Mouse (Mus musculus): ENCODE data around the gene Gm20388.
"Not testable (repeated sequence)": the region's sequence is repeated elsewhere in the genome, so short reads cannot be mapped to it uniquely, and the experiment has no call there.

Gene Gm20388

DNA sequence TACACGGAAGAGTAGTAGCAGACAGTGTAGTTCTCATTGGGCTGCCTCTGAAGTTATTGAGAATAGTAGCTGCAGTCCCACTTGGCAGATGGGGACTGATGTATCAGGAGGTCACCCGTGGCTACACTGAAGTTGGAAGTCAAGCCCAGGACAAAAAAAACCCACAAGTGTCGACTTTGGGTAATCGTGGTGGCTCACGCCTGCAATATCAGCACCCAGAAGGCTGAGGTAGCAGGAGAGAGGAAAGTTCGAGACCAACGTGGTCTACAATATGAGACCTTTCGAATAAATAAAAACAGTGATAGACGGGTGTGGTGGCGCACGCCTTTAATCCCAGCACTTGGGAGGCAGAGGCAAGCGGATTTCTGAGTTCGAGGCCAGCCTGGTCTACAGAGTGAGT, 1674.1 kb downstream of the Gm20388 start:
- no peak for DNase-seq (ENCODE audit: low read depth, low spot score)

DNA sequence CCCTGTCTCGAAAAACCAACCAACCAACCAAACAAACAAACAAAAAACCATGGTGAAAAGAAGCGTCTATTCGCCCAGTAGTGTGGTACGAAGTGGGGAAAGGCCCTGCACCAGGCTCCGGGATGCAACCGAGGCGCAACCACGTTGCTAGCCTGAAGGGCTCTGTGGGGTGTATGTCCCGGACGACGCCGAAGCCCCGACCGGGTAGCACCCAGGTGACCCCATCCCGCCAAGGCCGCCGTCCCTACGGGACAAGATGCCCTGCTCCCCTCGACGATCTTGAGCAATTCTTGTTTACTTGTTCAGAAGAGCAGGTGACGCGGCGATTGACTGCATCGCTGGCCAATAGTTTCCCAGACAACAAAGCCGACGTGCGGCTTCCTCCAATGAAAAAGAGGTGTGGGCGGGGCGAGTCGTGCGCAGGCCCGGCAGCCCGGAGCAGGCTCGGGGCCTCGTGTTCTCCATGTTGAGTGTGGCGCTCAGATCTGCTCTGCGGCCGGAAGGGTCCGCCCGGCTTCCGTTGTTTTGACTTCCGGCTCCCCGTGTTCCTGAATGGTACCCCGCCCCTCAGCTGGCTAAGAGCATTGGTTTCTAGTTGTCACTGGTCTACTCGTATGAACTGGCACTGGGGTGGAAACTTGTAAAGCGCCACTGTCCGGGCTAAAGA, 1674.7 kb downstream of the Gm20388 start:
- peak; percentile 100 for DNase-seq (ENCODE audit: low read depth, low spot score)

DNA sequence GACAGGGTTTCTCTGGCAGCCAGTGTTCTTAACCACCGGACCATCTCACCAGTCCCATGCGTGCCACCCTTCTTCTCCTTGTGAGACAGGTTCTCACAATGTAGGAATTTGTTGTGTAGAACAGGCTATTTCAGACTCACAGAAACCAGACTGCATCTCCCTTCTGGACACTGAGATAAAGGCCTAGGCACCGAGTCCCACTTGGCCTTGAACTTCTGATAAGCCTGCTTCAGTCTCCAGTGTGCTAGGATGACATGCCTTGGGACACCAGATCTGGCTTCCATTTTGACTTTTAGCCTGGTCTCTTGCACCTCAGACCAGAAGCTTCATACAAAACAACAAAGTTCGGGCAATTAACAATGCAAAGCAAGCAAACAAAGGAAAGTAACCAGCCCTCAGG, 1678.1 kb downstream of the Gm20388 start:
- DNase-seq (ENCODE audit: low read depth, low spot score) = no peak

DNA sequence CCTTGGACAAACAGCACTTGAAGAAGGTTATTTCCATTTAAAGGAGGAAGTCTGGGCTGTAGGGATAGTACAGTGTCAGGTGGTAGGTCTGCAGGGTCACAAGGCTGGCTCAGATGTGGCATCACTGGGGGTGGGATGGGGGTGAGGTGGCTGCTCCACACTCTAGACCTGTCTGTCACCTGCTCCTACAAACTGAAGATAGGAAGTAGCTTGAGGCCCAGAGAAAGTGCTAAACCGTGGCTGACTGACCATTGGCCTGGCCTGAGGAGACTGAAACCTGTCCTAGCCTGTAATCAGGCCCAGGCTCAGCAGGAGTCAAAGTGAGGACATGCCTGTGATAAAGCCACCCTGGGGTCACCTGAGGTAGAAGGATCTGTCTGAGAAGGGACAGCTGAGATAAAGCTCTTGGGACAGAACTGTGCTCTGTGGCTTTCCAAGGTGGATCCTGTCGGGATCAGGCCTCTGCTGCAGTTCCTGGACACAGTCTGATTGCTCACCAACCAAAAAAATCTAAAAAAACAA, 1678.6 kb downstream of the Gm20388 start:
- no peak for DNase-seq (ENCODE audit: low read depth, low spot score)

DNA sequence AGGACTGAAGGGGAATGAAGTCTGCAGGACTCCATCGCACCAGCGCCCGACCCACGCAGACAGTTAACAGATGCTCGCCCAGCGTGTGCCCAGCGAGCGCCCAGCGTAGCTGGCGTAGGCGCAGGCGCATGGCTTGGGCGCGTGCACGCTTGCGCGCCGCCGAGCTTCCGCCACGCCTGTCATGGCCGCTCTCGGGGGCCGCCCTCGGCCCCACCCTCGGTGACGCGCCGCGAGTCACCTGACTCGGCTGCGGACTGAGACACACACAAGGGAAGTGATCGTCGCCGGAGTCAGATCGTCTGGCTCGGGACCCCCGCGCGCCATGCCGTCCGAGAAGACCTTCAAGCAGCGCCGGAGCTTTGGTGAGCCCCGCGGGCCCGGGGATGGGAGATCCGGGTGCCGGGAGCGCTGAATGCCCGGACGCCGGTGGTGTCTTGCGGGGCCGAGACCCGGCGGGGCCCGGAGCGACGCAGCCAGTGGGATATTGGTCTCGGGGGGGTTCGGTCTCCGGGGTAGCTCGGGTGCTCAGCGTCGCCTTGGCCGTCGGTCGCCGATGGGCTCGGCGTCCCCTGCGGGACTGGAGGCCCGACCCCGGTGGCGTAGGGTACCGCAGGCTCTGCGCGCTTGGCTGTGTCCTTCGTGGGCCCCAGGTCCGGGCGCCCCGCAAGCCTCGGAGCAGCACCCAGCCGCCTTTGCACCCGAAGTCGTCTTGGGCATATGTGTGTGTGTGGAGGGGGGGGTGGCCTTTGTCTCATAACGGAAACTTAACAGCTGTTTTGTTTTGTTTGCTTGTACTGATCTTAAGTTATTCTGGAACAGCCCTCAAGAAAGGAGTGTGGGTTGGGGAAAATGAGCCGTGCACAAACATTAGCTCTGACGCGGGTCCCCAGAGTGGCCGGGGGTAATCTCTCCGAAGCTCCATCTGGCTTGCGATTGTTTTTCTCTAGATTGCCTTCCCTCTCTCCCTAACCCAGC, 1679.8 kb downstream of the Gm20388 start, which contains the start of gene Map1lc3b:
TSS of gene Map1lc3b (plus strand) at position 159 of the 975 bp plus-strand sequence.
- DNase-seq (ENCODE audit: low read depth, low spot score) = peak; percentile 98

DNA sequence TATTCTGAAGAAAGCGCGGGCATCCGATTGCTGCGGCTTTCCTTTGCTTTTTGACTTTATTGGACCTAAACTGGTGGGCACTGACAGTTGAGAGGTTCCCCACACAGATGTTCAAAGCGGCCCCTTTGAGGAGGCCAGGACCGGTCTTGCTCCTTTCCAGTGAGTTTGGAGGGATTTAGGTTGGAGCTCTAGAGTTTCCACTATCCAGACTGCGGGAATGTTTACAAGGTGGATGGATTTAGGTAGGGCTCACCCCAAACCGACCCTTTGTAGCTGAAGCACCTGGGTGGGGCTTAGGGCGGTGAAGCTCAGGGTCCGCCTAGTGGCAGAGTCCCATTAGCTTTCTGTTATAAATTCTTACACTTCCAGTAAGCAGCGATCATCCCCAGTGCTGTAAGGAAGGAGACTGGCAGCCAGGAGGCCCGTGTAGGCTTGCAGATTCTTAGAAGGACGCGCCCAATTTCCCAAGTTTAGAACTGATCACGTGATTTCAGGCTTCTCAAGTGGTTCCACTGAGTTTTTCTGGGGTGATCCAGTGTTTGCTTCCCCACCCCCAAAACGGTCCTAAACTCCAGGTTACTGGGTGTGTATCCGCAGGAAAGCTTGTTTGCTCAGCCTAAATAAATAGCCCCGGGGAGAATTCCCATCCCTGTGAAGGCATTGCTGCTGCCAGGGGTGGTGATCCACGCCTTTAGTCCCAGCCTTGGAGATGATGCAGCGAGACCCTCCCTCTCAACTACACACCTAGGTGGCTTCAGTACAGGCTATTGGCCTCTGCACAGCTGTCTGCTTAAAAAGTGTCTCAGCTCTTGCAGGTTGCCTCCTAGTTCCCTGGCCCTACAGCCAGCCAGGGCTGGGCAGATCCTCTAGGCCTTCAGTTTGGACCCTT, 1680.8 kb downstream of the Gm20388 start:
- peak; percentile 61 for DNase-seq (ENCODE audit: low read depth, low spot score)

DNA sequence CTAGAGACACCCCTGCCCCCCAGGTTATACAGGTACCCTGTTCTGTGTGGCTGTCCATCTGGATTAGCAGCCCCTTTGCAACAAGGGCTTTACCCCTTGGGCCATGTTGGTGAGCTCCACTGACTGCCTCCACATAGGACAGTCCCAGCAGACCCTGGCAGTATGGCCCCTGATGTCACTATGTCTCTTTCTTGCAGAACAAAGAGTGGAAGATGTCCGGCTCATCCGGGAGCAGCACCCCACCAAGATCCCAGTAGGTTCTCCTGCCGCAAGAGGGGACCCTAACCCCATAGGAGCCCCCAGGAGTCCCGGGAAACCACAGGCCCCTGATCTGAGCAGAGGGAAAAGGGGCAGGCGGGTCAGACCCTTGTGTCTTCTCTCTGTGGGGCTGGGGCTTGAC, 1682.7 kb downstream of the Gm20388 start:
- DNase-seq (ENCODE audit: low read depth, low spot score) = no peak

DNA sequence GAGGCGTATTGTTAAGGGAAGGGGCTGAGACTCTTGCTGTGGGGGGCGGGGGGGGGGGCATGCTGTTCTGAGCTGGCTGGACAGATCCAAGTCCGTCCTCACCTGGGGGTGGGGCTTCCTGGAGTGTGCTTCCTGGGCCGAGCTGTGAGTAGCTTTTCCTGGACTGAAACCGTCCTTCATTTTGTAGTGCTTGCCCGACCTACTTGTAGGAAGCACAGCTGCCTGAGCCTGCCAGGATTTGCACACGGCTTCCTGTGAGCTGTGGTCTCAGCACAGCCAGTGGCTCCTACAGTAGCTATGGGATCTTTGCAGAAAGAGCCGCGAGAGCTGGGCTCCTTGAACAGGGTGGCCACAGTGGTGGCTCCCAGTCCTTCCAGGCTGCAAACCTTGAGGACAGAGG, 1683.3 kb downstream of the Gm20388 start:
- DNase-seq (ENCODE audit: low read depth, low spot score) = no peak

DNA sequence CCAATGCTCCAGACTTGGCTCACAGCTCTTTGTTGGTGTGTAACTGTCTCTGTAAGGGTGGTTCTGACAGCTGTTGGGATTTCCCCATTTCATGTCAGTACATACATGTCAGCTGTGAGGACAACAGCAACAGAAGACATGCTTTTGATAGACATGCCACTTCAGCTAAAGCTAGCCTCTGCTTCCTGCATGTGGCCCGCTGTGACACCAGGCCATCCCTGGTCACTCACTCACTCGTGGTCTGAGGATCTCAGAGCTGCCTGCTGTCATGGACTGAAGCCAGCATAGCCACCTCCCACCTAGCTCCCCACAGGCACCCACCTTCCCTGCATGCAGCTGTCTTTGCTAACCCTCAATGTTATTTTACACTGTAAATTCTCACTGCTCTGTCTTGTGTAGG, 1686.9 kb downstream of the Gm20388 start:
- DNase-seq (ENCODE audit: low read depth, low spot score) = not testable (repeated sequence)

DNA sequence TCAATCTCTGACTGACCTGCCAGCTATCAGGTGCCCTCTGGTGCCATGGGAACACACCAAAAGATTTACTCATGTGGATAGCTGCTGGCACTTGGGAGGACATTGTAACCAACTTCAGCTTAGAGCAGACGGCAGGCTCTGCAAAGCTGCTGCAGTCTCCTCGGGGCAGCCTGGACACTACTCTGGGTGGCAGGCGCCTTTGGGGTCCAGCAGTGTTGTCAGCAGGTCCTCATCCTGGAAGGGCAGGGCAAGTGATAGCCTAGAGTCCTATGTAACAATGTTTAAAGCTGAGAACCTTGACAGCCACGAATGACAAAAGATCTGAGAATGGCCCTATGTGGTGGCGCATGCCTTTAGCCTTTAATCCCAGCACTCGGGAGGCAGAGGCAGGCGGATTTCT, 1687.5 kb downstream of the Gm20388 start:
- no peak for DNase-seq (ENCODE audit: low read depth, low spot score)

DNA sequence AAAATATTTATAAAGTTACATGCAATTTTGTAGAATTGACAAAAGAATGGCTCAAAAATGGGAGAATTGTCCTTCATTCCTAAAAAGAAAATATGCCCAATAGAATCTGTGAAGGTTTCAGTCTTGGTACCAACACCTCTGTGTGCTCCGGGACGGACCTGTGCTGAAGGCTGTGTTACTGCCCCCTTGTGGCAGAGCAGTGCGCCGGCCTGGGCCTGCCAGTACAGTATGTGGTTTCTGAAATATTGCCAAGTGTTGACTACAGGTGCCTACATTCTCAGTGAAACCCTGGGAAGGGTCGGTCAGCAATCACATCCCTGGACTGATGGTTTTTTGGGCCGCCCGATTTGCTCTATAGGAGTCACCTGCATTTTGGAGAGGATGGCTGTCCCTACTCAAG, 1688.3 kb downstream of the Gm20388 start:
- DNase-seq (ENCODE audit: low read depth, low spot score) = peak; percentile 93

DNA sequence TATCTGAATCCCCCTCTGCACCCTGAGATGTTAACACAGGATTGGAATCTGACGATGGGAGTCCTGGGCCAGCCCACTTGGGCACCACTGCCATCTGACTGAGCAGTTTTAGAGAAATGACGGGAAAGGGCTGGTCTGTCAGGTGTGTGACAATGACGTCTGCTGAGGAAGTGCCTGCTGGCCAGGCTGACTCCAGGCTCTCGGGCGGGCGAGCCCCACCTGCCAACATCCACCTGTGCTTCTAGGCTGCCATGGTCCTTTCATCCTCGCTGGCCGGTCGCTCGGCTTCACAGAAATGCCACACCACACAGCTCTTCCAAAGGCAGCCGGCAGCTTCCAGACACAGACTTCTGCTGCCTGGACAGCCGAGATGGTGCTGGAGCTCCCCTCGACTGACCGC, 1689.2 kb downstream of the Gm20388 start:
- no peak for DNase-seq (ENCODE audit: low read depth, low spot score)

DNA sequence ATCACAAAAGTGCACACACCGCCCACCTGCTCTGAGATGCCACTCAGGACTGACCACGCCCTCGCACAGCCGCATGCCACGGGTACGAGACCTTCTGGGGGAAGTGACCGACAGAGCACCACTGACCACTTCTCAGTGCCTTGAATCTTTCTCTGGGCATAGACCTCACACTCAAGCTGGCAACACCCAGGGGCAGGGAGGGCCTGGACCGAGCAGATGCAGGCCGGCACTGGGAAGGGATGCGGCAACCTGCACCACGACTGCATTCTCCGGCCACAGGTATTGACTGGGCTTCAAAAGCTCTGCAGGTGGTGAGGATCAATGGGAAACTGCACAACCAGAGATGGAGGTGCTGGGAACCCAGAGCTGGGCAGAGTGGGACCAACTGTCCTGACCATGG, 1691.8 kb downstream of the Gm20388 start:
- no peak for DNase-seq (ENCODE audit: low read depth, low spot score)

DNA sequence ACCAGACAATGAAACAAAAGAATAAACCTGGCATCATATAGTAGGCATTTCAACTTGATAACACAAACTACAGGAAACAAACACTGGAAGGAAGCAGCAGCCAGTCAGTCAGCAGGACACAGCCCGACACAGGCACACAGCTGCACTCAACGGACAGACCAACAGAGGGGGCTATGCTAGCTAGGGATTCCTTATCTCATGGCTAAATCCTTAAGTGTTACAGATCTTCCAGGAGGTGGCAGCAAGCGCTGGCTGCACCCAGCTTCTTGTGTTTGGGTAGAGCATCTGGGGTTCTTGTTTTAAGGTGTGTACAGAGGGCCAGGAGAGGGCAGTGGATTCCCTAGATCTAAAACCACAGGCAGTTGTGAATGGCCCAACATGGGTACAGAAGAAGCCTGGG, 1692.2 kb downstream of the Gm20388 start:
- peak; percentile 93 for DNase-seq (ENCODE audit: low read depth, low spot score)

DNA sequence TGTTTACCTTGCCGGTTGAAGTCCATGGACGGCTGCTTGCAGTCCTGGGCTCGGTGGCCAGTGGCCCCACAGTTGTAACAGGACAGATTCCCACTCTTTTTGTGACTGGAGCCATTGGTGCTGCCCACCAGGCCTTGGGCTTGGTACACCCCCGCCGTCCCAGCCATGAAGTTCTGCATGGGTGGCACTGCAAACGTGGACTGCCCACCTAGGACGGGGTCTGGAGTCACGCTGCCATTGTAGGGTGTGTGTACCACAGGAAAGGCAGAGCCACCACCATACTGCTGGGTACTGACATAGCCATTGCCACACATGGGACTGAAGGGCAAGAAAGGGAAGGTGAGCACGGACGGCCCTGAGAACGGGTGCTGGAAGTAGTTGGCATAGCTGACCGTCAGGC, 1693.2 kb downstream of the Gm20388 start:
- no peak for DNase-seq (ENCODE audit: low read depth, low spot score)

DNA sequence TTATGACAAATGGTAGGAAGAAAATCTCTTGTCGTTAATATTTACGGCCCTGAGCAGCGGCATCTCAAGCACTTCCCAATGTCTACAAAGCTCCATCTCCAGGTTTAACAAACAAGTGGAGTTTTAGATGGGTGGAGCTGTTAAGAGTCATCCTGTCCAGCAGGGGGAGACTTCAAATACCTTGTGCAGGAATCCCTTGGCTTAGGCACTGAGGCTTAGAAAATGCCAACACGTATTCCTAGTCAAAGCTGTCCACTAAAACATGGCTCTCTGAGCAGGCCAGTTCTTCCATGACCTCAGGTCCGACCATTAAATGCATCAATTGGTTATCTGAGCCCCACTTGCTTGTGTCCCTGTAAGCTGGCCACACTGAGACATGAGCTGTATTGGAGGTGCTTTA, 1697.0 kb downstream of the Gm20388 start:
- DNase-seq (ENCODE audit: low read depth, low spot score) = no peak

DNA sequence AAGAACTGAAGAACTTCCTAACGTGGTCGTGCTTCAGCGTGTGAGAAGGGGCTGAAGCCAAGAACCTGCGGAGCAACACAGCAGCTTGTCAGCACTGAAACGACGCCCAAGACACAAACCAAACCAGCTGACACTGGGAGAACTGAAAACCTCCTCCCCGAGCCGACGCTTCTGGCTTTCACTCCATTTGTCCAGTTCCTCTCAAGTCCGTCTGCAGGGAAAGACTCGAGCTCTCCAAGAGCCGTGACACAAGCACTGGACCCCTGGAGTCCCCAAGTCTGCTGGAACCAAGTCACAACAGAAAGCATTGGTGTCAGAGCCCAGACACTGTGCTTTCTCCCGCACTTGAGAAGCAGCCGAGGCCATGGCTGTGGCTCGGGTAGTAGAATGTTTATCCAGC, 1698.6 kb downstream of the Gm20388 start:
- no peak for DNase-seq (ENCODE audit: low read depth, low spot score)

DNA sequence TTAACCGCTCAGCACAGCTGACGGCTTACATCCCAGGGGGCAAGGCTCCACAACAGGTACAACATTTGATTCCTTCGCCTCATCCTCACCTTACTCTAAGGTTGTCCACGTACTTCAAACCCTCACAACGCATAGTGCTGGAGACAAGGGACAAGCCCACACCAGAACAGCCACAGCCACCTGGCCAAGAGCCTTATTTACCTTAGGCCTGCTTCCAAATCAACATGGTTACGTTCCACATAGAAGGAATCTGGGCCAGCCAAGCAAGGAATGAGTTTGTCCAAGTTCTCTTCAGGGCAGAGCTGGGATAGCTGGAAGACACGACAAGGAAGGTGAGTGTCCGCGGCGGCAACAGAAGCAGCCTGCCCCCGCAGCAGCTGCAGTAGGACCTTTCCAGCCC, 1699.3 kb downstream of the Gm20388 start:
- DNase-seq (ENCODE audit: low read depth, low spot score) = no peak

DNA sequence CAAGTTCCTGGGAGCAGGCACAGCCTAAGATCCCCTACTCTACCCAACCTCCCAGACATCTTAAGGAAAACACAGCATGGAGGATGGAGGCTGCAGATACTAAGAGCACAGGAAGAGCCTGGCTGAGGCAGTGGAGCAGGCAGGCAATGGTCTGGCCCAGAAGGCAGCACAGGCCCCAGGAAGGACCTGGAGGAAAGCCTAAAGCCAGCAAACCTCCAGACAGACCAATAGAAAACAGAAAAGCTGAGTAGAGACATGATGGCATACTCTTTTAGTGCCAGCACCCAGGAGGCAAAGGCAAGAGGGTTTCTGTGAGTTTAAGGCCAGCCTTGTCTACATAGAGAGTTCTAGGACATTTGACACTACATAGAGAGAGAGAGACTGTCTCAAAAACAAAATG, 1702.8 kb downstream of the Gm20388 start:
- peak; percentile 57 for DNase-seq (ENCODE audit: low read depth, low spot score)

DNA sequence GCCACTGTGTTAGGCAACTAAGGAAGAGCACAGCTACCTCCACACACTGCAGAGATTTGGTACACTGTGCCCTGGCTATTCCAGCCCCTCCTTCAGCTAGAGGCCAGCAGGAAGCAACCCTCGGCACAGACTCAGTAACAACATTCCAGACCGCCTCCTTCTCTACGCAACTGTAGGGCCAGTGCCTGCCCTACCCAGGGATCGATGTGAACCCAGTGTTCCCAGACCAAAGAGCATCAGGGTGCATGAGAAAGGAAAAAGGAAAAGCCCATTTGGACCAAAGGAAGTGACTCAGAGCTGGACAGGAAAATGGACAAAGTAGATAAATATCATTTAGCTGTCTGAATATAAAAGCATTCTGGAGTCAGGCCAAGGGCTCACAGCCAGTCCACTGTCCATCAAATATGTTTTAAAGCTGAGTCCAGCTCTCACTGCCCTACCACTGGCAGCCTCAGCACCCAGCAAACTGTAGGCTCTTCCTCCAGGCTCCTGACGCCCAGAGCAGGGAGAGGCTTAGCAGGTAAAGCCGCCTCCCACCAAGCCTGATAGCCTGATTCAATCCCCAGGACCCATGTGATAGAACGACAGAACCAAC, 1708.9 kb downstream of the Gm20388 start:
- DNase-seq (ENCODE audit: low read depth, low spot score) = no peak

DNA sequence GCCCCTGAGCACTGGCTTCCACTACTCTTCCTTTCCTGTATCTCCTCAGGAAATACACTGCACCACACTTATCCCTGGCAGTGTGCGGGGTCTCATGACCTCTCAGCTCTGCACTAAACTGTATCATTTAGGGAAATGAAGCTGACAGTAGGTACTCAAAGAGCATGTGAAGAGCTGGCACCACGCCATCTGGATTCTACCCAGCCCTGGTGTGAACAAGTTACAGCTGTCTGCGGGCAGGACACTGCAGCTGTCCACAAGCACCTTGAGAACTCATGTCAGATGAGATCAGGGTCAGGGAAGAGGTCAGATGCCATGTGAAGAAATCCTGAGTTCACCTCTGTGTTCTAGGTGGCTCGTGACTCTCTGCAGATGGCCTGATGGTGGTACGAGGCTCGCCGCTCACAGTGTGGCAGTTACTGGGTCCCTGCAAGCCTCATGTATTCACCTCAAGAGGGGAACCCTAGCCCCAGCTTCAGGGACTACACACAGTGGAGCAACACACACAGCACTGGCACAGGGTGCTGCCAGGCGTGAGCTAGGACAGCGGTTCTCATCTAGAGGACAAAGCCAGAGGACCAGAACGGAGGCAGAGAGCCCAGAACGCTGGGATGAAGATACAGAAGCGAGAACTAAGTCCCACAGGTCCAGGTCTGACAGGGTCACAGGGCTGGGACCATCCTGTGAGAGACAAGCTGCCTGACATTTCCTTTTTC, 1710.3 kb downstream of the Gm20388 start:
- DNase-seq (ENCODE audit: low read depth, low spot score) = no peak
